Mouse (Mus musculus) kidney, embryonic 16.5 days (tissue): ENCODE measurements around the gene Evi5l. TPM values are rescaled to one million over a fixed set of nuclear protein-coding genes. Genes with fewer than 3 reads are reported as not detected.
A peak's percentile ranks its signal among the peaks of the same experiment; 100 is the strongest.

ENCODE experiments used
- ATAC-seq: fragments of 200-750 bp; cut with Nextera tagmentation; 2 replicates; pipeline ENCODE4 v1.8.0; 2017; ENCODE audit warnings: moderate TSS enrichment; ENCODE audit not compliant: low FRiP score, low TSS enrichment
- H3K27ac ChIP-seq: fragments of 300-500 bp; sonication (generic); 2 replicates; pipeline ENCODE4 v1.5.1; 2014; ENCODE audit warnings: low read length
- H3K27me3 ChIP-seq: fragments of 300-500 bp; sonication (generic); 2 replicates; pipeline ENCODE4 v1.6.1; 2014; ENCODE audit warnings: low read length, control low read depth, mixed read lengths; ENCODE audit not compliant: insufficient read depth
- H3K36me3 ChIP-seq: fragments of 300-500 bp; sonication (generic); 2 replicates; pipeline ENCODE4 v1.6.1; 2014; ENCODE audit warnings: low read length, control low read depth, mixed read lengths; ENCODE audit not compliant: insufficient read depth
- H3K4me1 ChIP-seq: fragments of 300-500 bp; sonication (generic); 2 replicates; pipeline ENCODE4 v1.6.1; 2014; ENCODE audit warnings: low read length, control low read depth, mixed read lengths; ENCODE audit not compliant: insufficient read depth
- H3K4me2 ChIP-seq: fragments of 300-500 bp; sonication (generic); replicated peaks from 2 replicates; pipeline ENCODE4 v1.6.1; 2014; ENCODE audit warnings: low read depth, low read length
- H3K4me3 ChIP-seq: fragments of 300-500 bp; sonication (generic); 2 replicates; pipeline ENCODE4 v1.5.1; 2014; ENCODE audit warnings: mild to moderate bottlenecking, low read length
- H3K9ac ChIP-seq: fragments of 300-500 bp; sonication (generic); replicated peaks from 2 replicates; pipeline ENCODE4 v1.6.1; 2014; ENCODE audit warnings: low read length
- H3K9me3 ChIP-seq: fragments of 300-500 bp; sonication (generic); 2 replicates; pipeline ENCODE4 v1.6.1; 2016; ENCODE audit warnings: low read length, control low read depth
- WGBS: fragments of 180-500 bp; shearing (Covaris S2); extraction: QIAGEN DNeasy Blood & Tissue Kit; methylation state at CpG from one replicate; pipeline ENCODE4 v1.1.7; 2014; 5-methylcytosine and 5-hydroxymethylcytosine counted together
- polyA plus RNA-seq: library from polyadenylated mRNA; unstranded; fragments of >200 nt; fragmentation: Nextera tagmentation; extraction: Ambion mirVana; gene quantifications from 2 replicates; pipeline ENCODE4 v1.2.1, GENCODE M21; 2015

Gene Evi5l
- polyA plus RNA-seq, 1 experiment from 2014 or later = 27.6 TPM

GRCm38 (mm10) chr8:4227919-4228318 is 61.6 kb downstream of the Evi5l start:
- no peak overlapping the region for H3K4me3 ChIP-seq
- WGBS = 92% methylated on average over 4 of the region's 4 CpGs
- H3K36me3 ChIP-seq = no peaks in the 10 kb centered on the region
- H3K4me2 ChIP-seq = no peak overlapping the region
- no peak for ATAC-seq
- no peak overlapping the region for H3K9ac ChIP-seq
- peaks cover 7% of the 10 kb centered on the region for H3K4me1 ChIP-seq
- H3K9me3 ChIP-seq = no peaks in the 10 kb centered on the region
- H3K27ac ChIP-seq = no peak overlapping the region
- H3K27me3 ChIP-seq = peaks cover 2% of the 10 kb centered on the region; the same call in 1 of the 2 replicates

DNA sequence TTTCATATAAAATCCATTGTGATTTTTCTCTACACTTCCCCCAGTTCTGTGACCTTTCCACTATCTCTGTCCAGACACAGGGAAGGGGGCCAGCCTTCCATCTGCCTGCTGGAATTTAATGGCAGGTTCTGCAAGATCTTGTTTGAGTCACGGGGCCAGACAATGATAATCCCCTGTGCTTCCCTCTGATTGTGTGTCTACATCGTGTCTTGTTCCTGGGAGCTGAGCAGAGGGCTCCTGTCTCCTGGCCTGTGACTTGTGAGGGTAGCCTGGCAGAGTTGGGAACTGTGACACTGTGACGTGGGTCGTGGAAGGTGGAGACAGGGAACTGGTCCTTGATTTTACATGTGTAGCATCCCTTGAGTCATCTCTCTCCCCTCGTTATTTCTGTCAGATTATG is 63.4 kb downstream of the Evi5l start:
- WGBS = 73% methylated on average over 5 of the region's 5 CpGs
- no peaks in the 10 kb centered on the region for H3K9me3 ChIP-seq
- H3K27me3 ChIP-seq = peaks cover 2% of the 10 kb centered on the region; the same call in 1 of the 2 replicates
- H3K9ac ChIP-seq = no peak overlapping the region
- H3K4me2 ChIP-seq = no peak overlapping the region
- no peak overlapping the region for H3K27ac ChIP-seq
- H3K4me1 ChIP-seq = peaks cover 7% of the 10 kb centered on the region
- ATAC-seq = no peak
- no peaks in the 10 kb centered on the region for H3K36me3 ChIP-seq
- H3K4me3 ChIP-seq = no peak overlapping the region

- Histone ChIP-seq H3K27ac (no peak overlapping the region), H3K36me3 (no peaks in the 10 kb centered on the region), H3K4me2 (no peak overlapping the region), H3K4me1 (peaks cover 7% of the 10 kb centered on the region), H3K27me3 (peaks cover 2% of the 10 kb centered on the region; the same call in 1 of the 2 replicates), H3K9me3 (no peaks in the 10 kb centered on the region), H3K4me3 (no peak overlapping the region), H3K9ac (no peak overlapping the region)
- ATAC-seq = no peak
- 55% methylated on average over 10 of the region's 10 CpGs for WGBS
Measured at GRCm38 (mm10) chr8:4230612-4231351, 64.4 kb downstream of the Evi5l start.

DNA sequence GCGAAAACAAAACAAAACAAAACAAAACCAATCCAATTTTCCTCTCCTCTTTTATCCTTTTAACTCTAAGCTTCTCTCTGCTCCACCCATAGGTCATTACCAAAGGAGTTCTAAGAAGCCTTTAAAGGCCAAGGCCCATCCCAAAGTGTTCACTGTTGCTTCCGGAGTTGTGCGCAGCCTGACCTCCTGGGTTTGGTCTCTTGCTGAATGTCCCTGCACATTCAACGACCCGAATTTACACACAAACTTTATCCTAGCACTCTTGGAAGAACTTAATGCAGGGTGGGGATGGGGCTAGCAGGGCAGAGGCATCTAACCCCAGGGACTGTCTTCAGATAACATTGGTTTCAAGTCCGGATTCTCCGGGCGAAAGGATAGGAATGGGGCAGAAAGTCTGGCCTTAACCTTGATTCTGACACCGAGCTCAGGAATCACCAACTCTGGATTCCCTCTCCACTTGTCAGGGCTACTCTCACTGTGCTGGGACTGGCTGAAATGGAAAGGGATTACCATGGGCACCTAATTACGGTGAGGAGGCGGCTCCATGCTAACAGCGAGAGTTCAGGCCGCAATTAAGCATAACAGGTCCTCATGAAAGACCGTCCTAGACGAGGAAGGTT is 71.6 kb downstream of the Evi5l start:
- Histone ChIP-seq H3K4me1 (peaks cover 30% of the 10 kb centered on the region), H3K9ac (peak overlapping the region; percentile 76), H3K27ac (peak overlapping the region; percentile 95), H3K4me3 (peak overlapping the region; percentile 83), H3K36me3 (peaks cover 5% of the 10 kb centered on the region), H3K4me2 (peak overlapping the region; percentile 65), H3K9me3 (no peaks in the 10 kb centered on the region), H3K27me3 (no peaks in the 10 kb centered on the region)
- ATAC-seq = no peak; the same call in 1 of the 2 replicates
- WGBS = 17% methylated on average over 15 of the region's 15 CpGs

DNA sequence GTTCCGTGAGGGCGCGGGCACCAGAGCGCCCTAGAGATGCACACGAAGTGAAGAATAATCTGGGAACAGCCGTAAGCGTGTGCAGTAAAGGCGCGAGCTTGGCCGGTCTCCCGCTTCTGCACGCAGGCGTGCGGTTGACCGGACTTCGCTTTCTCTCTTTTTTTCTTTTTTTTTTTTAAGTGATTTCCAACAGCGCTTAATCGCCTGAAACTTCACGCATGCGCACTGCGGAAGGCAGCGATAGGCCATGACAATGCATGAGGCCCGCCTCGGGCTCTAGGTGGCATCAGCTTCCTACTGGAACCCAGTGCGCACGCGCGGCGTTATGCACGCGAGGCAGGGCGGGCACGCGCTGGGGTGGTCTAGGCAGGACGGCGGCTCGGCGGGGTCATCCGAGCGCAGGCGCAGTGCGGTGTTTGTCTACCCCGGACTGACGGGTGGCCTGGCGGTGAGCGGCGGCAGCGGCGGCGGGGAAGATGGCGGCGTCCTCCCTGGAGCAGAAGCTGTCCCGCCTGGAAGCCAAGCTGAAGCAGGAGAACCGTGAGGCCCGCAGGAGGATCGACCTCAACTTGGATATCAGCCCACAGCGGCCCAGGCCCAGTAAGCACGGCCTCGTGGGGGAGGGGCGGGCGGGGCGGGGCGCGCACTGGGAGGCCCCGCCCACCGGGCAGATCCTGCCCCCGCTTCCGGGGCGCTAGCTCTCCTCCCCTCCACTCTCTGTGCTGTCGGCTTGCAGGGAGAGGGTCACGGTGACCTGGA is 72.2 kb downstream of the Evi5l start, which contains the start of the genes Map2k7 and Gm49320:
Gene Map2k7, plus strand, starts transcription at position 307 of the 759 bp plus-strand sequence.
Gene Gm49320, plus strand, starts transcription at position 432 of the 759 bp plus-strand sequence.
- under 1% methylated on average over 64 of the region's 71 CpGs for WGBS
- H3K36me3 ChIP-seq = peaks cover 12% of the 10 kb centered on the region
- no peaks in the 10 kb centered on the region for H3K9me3 ChIP-seq
- H3K27me3 ChIP-seq = no peaks in the 10 kb centered on the region
- H3K4me3 ChIP-seq = peak within 1 kb of the TSS; percentile 83
- peak within 1 kb of the TSS; percentile 84 for H3K9ac ChIP-seq
- peaks cover 30% of the 10 kb centered on the region for H3K4me1 ChIP-seq
- ATAC-seq = peak; percentile 95
- H3K27ac ChIP-seq = peak within 1 kb of the TSS; percentile 95
- peak within 1 kb of the TSS; percentile 70 for H3K4me2 ChIP-seq

- Histone ChIP-seq H3K4me1 (peaks cover 30% of the 10 kb centered on the region), H3K9me3 (no peaks in the 10 kb centered on the region), H3K4me3 (peak overlapping the region; percentile 83), H3K27me3 (no peaks in the 10 kb centered on the region), H3K36me3 (peaks cover 19% of the 10 kb centered on the region), H3K27ac (peak overlapping the region; percentile 92), H3K9ac (peak overlapping the region; percentile 84), H3K4me2 (peak overlapping the region; percentile 70)
- ATAC-seq = no peak; the same call in 1 of the 2 replicates
- 11% methylated on average over 19 of the region's 19 CpGs for WGBS
Measured at GRCm38 (mm10) chr8:4239193-4239890, 73.0 kb downstream of the Evi5l start.

DNA sequence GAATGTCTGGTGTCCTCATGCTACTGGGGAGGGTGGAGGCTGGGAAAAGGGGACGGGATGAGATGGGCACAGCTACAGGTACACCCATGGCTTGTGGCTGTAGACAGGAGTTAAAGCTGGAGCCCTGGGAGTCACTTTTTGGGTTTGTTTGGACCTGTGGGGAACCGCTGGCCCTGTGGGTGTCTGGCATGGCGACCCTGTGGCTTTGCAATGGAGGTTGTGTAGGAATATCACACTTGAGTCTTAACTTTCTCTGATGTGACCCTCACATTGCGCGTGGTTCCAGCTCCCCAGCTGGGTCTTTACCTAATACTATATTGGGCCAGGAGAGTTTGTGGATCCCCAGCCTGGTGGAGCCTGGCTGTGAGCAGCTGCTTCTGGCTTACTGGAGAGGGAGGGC is 78.7 kb downstream of the Evi5l start:
- H3K9me3 ChIP-seq = no peaks in the 10 kb centered on the region

DNA sequence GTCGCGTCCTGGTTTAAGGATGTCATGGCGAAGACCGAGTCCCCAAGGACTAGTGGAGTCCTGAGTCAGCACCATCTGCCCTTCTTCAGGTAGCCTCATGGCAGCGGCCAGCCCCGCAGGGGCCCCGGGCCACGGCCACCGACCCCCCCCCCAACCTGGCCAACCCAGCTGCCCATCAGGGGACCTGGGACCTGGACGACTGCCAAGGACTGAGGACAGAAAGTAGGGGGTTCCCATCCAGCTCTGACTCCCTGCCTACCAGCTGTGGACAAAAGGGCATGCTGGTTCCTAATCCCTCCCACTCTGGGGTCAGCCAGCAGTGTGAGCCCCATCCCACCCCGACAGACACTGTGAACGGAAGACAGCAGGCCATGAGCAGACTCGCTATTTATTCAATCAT is 79.4 kb downstream of the Evi5l start:
- H3K27ac ChIP-seq = no peak overlapping the region
- H3K4me3 ChIP-seq = no peak overlapping the region
- WGBS = 79% methylated on average over 13 of the region's 13 CpGs
- H3K9me3 ChIP-seq = no peaks in the 10 kb centered on the region
- H3K4me2 ChIP-seq = no peak overlapping the region
- H3K9ac ChIP-seq = no peak overlapping the region
- ATAC-seq = no peak
- H3K4me1 ChIP-seq = peaks cover 21% of the 10 kb centered on the region
- no peaks in the 10 kb centered on the region for H3K27me3 ChIP-seq
- peaks cover 56% of the 10 kb centered on the region for H3K36me3 ChIP-seq

More for the DNA sequence above, 78.7 kb downstream of the Evi5l start:
- H3K4me2 ChIP-seq = no peak overlapping the region
- H3K4me3 ChIP-seq = no peak overlapping the region
- no peak overlapping the region for H3K27ac ChIP-seq
- WGBS = 96% methylated on average over 5 of the region's 5 CpGs
- H3K9ac ChIP-seq = no peak overlapping the region
- peaks cover 23% of the 10 kb centered on the region for H3K4me1 ChIP-seq
- H3K27me3 ChIP-seq = no peaks in the 10 kb centered on the region
- H3K36me3 ChIP-seq = peaks cover 56% of the 10 kb centered on the region
- no peak for ATAC-seq

DNA sequence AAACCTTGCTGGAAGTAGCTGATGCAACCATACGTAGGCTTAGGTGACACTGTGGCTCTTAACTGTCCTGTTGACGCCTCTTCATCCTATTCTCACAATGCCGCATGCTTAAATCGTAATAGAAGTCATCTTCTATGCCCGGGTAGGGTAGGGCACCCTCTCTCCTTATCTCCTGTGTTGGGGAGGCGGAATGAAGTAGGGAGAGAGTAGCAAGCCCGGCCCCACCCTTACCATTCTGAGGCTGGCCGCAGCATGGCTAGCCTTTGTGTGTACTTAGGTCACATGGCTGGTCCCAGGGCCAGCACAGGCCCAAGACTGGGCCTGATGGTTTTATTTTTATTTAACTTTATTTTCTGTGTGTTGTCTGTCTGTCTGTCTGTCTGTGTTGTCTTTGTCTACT is 80.9 kb downstream of the Evi5l start:
- Histone ChIP-seq H3K4me1 (peaks cover 15% of the 10 kb centered on the region), H3K4me3 (no peak overlapping the region), H3K27ac (no peak overlapping the region), H3K27me3 (no peaks in the 10 kb centered on the region), H3K9ac (no peak overlapping the region), H3K36me3 (peaks cover 56% of the 10 kb centered on the region), H3K9me3 (no peaks in the 10 kb centered on the region), H3K4me2 (no peak overlapping the region)
- WGBS = 91% methylated on average over 8 of the region's 8 CpGs
- no peak for ATAC-seq
